In genomic region chr1:40243561-40243998, GRCm38 (mm10) we compare ENCODE assay signal across 19 mouse cellular contexts. TPM values are rescaled to one million over a fixed set of nuclear protein-coding genes. Genes with fewer than 3 reads are reported as not detected.
DNase-seq lines count a peak whose midpoint lies in the region; ATAC-seq and TF ChIP-seq lines count a peak whose summit lies in the region.
"Had no signal": no experiment of that assay in that cellular context is flagged by ENCODE, and none has a peak within 500 bp of the region (broad histone marks: within the 10 kb centered on the region; RNA-seq: fewer than 3 reads in every experiment).

No protein-coding gene starts in this region.

- H3K36me3 ChIP-seq in kidney, embryonic 14.5 days (ENCODE audit: control insufficient read depth, insufficient read depth, low read length), result no peaks in the 10 kb centered on the region
- no peaks in the 10 kb centered on the region for H3K36me3 ChIP-seq in kidney, postnatal 0 days (ENCODE audit: insufficient read depth, low read length)
- no peaks in the 10 kb centered on the region for H3K36me3 ChIP-seq in limb, embryonic 13.5 days
- H3K36me3 ChIP-seq: neural tube, embryonic 15.5 days had no signal

- 55% methylated on average over 3 of the region's 3 CpGs for WGBS in kidney, embryonic 14.5 days
- WGBS in kidney, postnatal 0 days, result 48% methylated on average over 3 of the region's 3 CpGs
- 14% methylated on average over 3 of the region's 3 CpGs for whole genome bisulfite sequencing in limb, embryonic 13.5 days

- no peak overlapping the region for H3K9ac ChIP-seq in kidney, embryonic 14.5 days (ENCODE audit: low read depth, low read length)
- H3K9ac ChIP-seq in kidney, postnatal 0 days (ENCODE audit: low read depth, low read length), result no peak overlapping the region
- no peak overlapping the region for H3K9ac ChIP-seq in limb, embryonic 13.5 days
- H3K9ac ChIP-seq: liver, embryonic 14.5 days; neural tube, embryonic 15.5 days had no signal

- H3K9me3 ChIP-seq in kidney, embryonic 14.5 days (ENCODE audit: control insufficient read depth, low read length), result no peaks in the 10 kb centered on the region
- H3K9me3 ChIP-seq in kidney, postnatal 0 days (replicated peaks; ENCODE audit: low read length), result no peaks in the 10 kb centered on the region
- no peaks in the 10 kb centered on the region for H3K9me3 ChIP-seq in limb, embryonic 13.5 days
- H3K9me3 ChIP-seq: neural tube, embryonic 15.5 days had no signal

- DNase-seq in kidney, postnatal 25 days, result no peak
- peak; percentile 73 for DNase-seq in fat pad, adult 2 months (ENCODE audit: extremely low read depth, low read depth, low spot score)
- peak; percentile 62 for DNase-seq in kidney, postnatal 0 days (ENCODE audit: low spot score)
- no peak for DNase-seq in cerebellum, adult 11-12 months
- no peak for DNase-seq in urinary bladder, postnatal 4 days (ENCODE audit: low spot score in 2 of 2)
- DNase-seq: adrenal gland, postnatal 14 days; B cell, adult 2 months; cerebellum, adult 9-11 months; heart, postnatal 4 days; midbrain, embryonic 14.5 days; retina, postnatal 1 day; thymus, postnatal 4 days had no signal

- H3K27ac ChIP-seq in kidney, embryonic 14.5 days (ENCODE audit: low read depth, low read length), result 0 out of 2 replicates have a peak overlapping the region, but pooled peaks have one; percentile 15
- H3K27ac ChIP-seq in kidney, postnatal 0 days, result no peak overlapping the region
- H3K27ac ChIP-seq in limb, embryonic 13.5 days, result peak overlapping the region; percentile 28; the same call in 1 of the 2 replicates
- H3K27ac ChIP-seq: hindbrain, postnatal 0 days; liver, embryonic 14.5 days; neural tube, embryonic 15.5 days had no signal

- no peak overlapping the region for H3K4me3 ChIP-seq in kidney, embryonic 14.5 days (ENCODE audit: low read length)
- no peak overlapping the region for H3K4me3 ChIP-seq in kidney, postnatal 0 days (replicated peaks; ENCODE audit: low read depth, low read length)
- no peak overlapping the region for H3K4me3 ChIP-seq in limb, embryonic 13.5 days
- H3K4me3 ChIP-seq: myocyte; neural tube, embryonic 15.5 days had no signal

- TF ChIP-seq CTCF in kidney, postnatal 0 days (IDR thresholded peaks at IDR 0.05; ENCODE audit: low read depth), result no peak

- no peak for ATAC-seq in kidney, embryonic 14.5 days (ENCODE audit: low FRiP score, low TSS enrichment)
- ATAC-seq in kidney, postnatal 0 days (replicated peaks; ENCODE audit: low FRiP score, low read depth), result no peak; the same call in 1 of the 2 replicates
- ATAC-seq in limb, embryonic 13.5 days (ENCODE audit: low FRiP score, low read depth), result peak; percentile 83; the same call in 1 of the 2 replicates
- ATAC-seq: forebrain, embryonic 14.5 days; hindbrain, postnatal 0 days had no signal

- H3K27me3 ChIP-seq in kidney, embryonic 14.5 days (ENCODE audit: control insufficient read depth, insufficient read depth, low read length), result no peaks in the 10 kb centered on the region
- no peaks in the 10 kb centered on the region for H3K27me3 ChIP-seq in kidney, postnatal 0 days (ENCODE audit: insufficient read depth, low read length)
- H3K27me3 ChIP-seq in limb, embryonic 13.5 days, result no peaks in the 10 kb centered on the region
- H3K27me3 ChIP-seq: neural tube, embryonic 15.5 days had no signal

- peaks cover 3% of the 10 kb centered on the region for H3K4me1 ChIP-seq in kidney, embryonic 14.5 days (ENCODE audit: control insufficient read depth, insufficient read depth, low read length)
- no peaks in the 10 kb centered on the region for H3K4me1 ChIP-seq in kidney, postnatal 0 days (replicated peaks; ENCODE audit: insufficient read depth, low read length)
- H3K4me1 ChIP-seq in limb, embryonic 13.5 days, result peaks cover 6% of the 10 kb centered on the region; the same call in 1 of the 2 replicates
- H3K4me1 ChIP-seq: neural tube, embryonic 15.5 days had no signal

- H3K4me2 ChIP-seq in kidney, embryonic 14.5 days (replicated peaks; ENCODE audit: low read depth, low read length), result no peak overlapping the region
- no peak overlapping the region for H3K4me2 ChIP-seq in kidney, postnatal 0 days (ENCODE audit: low read length)
- no peak overlapping the region for H3K4me2 ChIP-seq in limb, embryonic 13.5 days (replicated peaks)
- H3K4me2 ChIP-seq: neural tube, embryonic 15.5 days had no signal

RNA-seq across cellular contexts. Expression of gene Il1r1, which starts 18.7 kb away (rescaled TPM):
- polyA plus RNA-seq in kidney, embryonic 14.5 days (2014; fragmentation: Nextera tagmentation; extraction: Ambion mirVana), result 2.5 and 4.2 TPM in 2 replicates
- polyA plus RNA-seq in kidney, postnatal 0 days (2015; fragmentation: Nextera tagmentation; extraction: Ambion mirVana), result 5.6 and 6.1 TPM in 2 replicates
- polyA plus RNA-seq in limb, embryonic 13.5 days (2015; fragmentation: Nextera tagmentation; extraction: Ambion mirVana), result 6.6 and 6.7 TPM in 2 replicates

Comparison
In these comparisons a context has a peak if more than half of its experiments do, and no peak if none do; other contexts are left out.
1. DNase-seq: peak in fat pad, adult 2 months (single experiment) and kidney, postnatal 0 days (single experiment); none in kidney, postnatal 25 days (0 of 2), cerebellum, adult 11-12 months (single experiment) and urinary bladder, postnatal 4 days (0 of 2).